Mouse (Mus musculus): Measurements from ENCODE around the gene Adamts3.

- TF ChIP-seq CTCF (IDR thresholded peaks at IDR 0.05; ENCODE audit: low read depth) (no peak), EP300 (optimal IDR thresholded peaks at IDR 0.05) (no peak)
Observed at GRCm38 (mm10) chr5:89646940-89647339, 236.2 kb downstream of the Adamts3 start.

Data from stomach, postnatal 0 days (tissue).